Mouse (Mus musculus) embryonic facial prominence, embryonic 11.5 days (tissue): ENCODE measurements around the gene Ccl9. TPM values are rescaled to one million over a fixed set of nuclear protein-coding genes. Genes with fewer than 3 reads are reported as not detected.

ENCODE experiments used
- ATAC-seq: fragments of 200-750 bp; cut with Nextera tagmentation; replicated peaks from 2 replicates; pipeline ENCODE4 v1.8.0; 2017; ENCODE audit warnings: low read depth; ENCODE audit not compliant: insufficient number of reproducible peaks, low FRiP score, low TSS enrichment
- DNase-seq: peaks from one replicate; pipeline ENCODE4 v3.0.0-alpha.2; 2015; ENCODE audit warnings: low spot score
- H3K27ac ChIP-seq: fragments of 300-500 bp; sonication (generic); replicated peaks from 2 replicates; pipeline ENCODE4 v1.5.1; 2014; ENCODE audit warnings: mild to moderate bottlenecking, low read depth, low read length, control low read depth
- H3K27me3 ChIP-seq: fragments of 300-500 bp; sonication (generic); 2 replicates; pipeline ENCODE4 v1.6.1; 2014; ENCODE audit warnings: mild to moderate bottlenecking, low read length, moderate library complexity, mixed read lengths; ENCODE audit not compliant: control insufficient read depth, insufficient read depth
- H3K36me3 ChIP-seq: fragments of 300-500 bp; sonication (generic); replicated peaks from 2 replicates; pipeline ENCODE4 v1.6.1; 2014; ENCODE audit warnings: low read depth, mild to moderate bottlenecking, low read length, moderate library complexity, mixed read lengths; ENCODE audit not compliant: control insufficient read depth, insufficient read depth
- H3K4me1 ChIP-seq: fragments of 300-500 bp; sonication (generic); 2 replicates; pipeline ENCODE4 v1.6.1; 2014; ENCODE audit warnings: low read length, mixed read lengths; ENCODE audit not compliant: control insufficient read depth, insufficient read depth
- H3K4me2 ChIP-seq: fragments of 300-500 bp; sonication (generic); 2 replicates; pipeline ENCODE4 v1.6.1; 2014; ENCODE audit warnings: low read depth, mild to moderate bottlenecking, control low read depth, low read length, moderate library complexity
- H3K4me3 ChIP-seq: fragments of 300-500 bp; sonication (generic); 2 replicates; pipeline ENCODE4 v1.5.1; 2014; ENCODE audit warnings: low read depth, low read length, control low read depth
- H3K9ac ChIP-seq: fragments of 300-500 bp; sonication (generic); replicated peaks from 2 replicates; pipeline ENCODE4 v1.6.1; 2014; ENCODE audit warnings: mild to moderate bottlenecking, control low read depth, low read length
- H3K9me3 ChIP-seq: fragments of 300-500 bp; sonication (generic); replicated peaks from 2 replicates; pipeline ENCODE4 v1.6.1; 2016; ENCODE audit warnings: mild to moderate bottlenecking, low read length, inconsistent platforms, mixed read lengths; ENCODE audit not compliant: control insufficient read depth
- WGBS: fragments of 180-500 bp; shearing (Covaris S2); extraction: QIAGEN DNeasy Blood & Tissue Kit; methylation state at CpG from one replicate; pipeline ENCODE4 v1.1.7; 2014; 5-methylcytosine and 5-hydroxymethylcytosine counted together
- polyA plus RNA-seq: library from polyadenylated mRNA; unstranded; fragments of >200 nt; fragmentation: Nextera tagmentation; extraction: Ambion mirVana; gene quantifications from 2 replicates; pipeline ENCODE4 v1.2.1, GENCODE M21; 2014

Gene Ccl9
- polyA plus RNA-seq, 1 experiment from 2014 or later = 1.2 TPM

DNA sequence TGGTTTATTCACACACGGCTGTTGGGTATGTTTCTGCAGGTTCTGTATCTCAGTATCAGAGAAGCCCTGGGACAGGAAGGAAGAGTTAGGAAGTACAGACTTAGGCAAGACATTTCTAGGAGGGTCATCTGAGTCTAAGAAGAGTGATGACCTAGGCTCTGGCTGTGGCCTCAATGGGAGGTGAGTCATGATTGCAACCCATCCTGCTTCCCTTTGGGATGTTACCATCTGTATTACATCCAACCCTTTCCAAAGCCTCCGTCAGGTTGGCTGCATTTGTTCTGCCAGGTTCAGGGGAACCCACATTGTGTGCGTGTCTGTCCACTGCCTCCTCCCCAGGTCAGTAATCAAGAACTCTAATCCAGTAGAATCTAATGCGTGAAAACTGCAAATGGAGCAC lies 26.3 kb upstream of the Ccl9 start:
- no peaks in the 10 kb centered on the region for H3K9me3 ChIP-seq
- H3K4me3 ChIP-seq = no peak overlapping the region
- no peak overlapping the region for H3K9ac ChIP-seq
- no peak overlapping the region for H3K4me2 ChIP-seq
- no peaks in the 10 kb centered on the region for H3K36me3 ChIP-seq
- no peaks in the 10 kb centered on the region for H3K4me1 ChIP-seq
- H3K27ac ChIP-seq = no peak overlapping the region
- 81% methylated on average over 4 of the region's 4 CpGs for WGBS
- no peak for ATAC-seq
- DNase-seq = no peak
- no peaks in the 10 kb centered on the region for H3K27me3 ChIP-seq

DNA sequence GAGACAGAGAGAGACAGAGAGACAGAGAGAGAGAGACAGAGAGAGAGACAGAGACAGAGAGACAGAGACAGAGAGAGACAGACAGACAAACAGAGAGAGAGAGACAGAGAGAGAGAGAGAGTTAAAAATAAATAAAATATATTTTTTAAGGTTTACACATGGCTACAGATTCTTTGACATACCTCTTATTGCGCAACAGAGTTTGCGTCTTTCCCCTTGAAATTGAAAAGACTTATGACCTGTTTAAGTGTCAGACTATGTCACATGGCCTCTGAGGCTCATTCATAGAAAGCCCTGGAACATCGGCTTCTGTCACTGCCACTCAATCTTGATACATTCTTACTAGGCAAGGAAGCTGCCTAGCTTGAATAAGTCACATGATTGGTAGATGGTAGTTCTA lies 25.0 kb upstream of the Ccl9 start:
- no peaks in the 10 kb centered on the region for H3K36me3 ChIP-seq
- no peak for ATAC-seq

DNA sequence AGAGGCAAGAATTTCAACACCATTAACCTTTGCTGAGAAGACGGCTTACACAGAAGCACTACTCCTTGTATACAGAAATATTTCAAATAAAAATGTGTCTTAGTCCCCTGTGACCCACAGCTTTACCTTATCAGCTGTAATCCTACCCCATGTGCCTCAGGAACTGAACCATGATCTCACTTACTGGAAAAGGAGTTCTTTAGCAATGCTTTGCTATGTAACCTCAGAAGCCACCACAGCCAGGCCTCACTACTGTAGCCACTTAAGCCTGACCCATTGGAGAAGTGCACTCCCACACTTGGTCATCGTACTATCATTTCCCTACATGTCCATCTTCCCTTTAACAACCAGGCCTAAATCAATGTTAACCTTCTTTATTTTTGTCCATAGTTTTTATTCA lies 22.1 kb upstream of the Ccl9 start:
- Histone ChIP-seq H3K27ac (no peak overlapping the region), H3K36me3 (no peaks in the 10 kb centered on the region), H3K9me3 (no peaks in the 10 kb centered on the region), H3K9ac (no peak overlapping the region), H3K27me3 (no peaks in the 10 kb centered on the region), H3K4me2 (no peak overlapping the region), H3K4me1 (no peaks in the 10 kb centered on the region), H3K4me3 (no peak overlapping the region)
- DNase-seq (no peak), ATAC-seq (no peak)
- WGBS = 87% methylated on average over 2 of the region's 2 CpGs

More for the DNA sequence above, 25.0 kb upstream of the Ccl9 start:
- Histone ChIP-seq H3K4me2 (no peak overlapping the region), H3K4me3 (no peak overlapping the region), H3K4me1 (no peaks in the 10 kb centered on the region), H3K27ac (no peak overlapping the region), H3K9me3 (no peaks in the 10 kb centered on the region), H3K27me3 (no peaks in the 10 kb centered on the region), H3K9ac (no peak overlapping the region)
- WGBS = 92% methylated on average over 3 of the region's 3 CpGs
- no peak for DNase-seq

- Histone ChIP-seq H3K4me1 (no peaks in the 10 kb centered on the region), H3K36me3 (no peaks in the 10 kb centered on the region), H3K4me2 (no peak overlapping the region), H3K27ac (no peak overlapping the region), H3K9ac (no peak overlapping the region), H3K4me3 (no peak overlapping the region), H3K9me3 (no peaks in the 10 kb centered on the region), H3K27me3 (no peaks in the 10 kb centered on the region)
- DNase-seq (no peak), ATAC-seq (no peak)
- 89% methylated on average over 3 of the region's 3 CpGs for WGBS
Measured at GRCm38 (mm10) chr11:83598991-83599390, 20.6 kb upstream of the Ccl9 start.

- H3K4me2 ChIP-seq = no peak overlapping the region
- H3K4me3 ChIP-seq = no peak overlapping the region
- 78% methylated on average over 3 of the region's 3 CpGs for WGBS
- H3K4me1 ChIP-seq = no peaks in the 10 kb centered on the region
- H3K9ac ChIP-seq = no peak overlapping the region
- H3K36me3 ChIP-seq = no peaks in the 10 kb centered on the region
- no peaks in the 10 kb centered on the region for H3K9me3 ChIP-seq
- no peaks in the 10 kb centered on the region for H3K27me3 ChIP-seq
- ATAC-seq = no peak
- no peak overlapping the region for H3K27ac ChIP-seq
- peak; percentile 4 for DNase-seq
Measured at GRCm38 (mm10) chr11:83598207-83598837, 19.9 kb upstream of the Ccl9 start.

- DNase-seq (no peak), ATAC-seq (no peak)
- 86% methylated on average over 7 of the region's 7 CpGs for WGBS
- Histone ChIP-seq H3K4me1 (no peaks in the 10 kb centered on the region), H3K27ac (no peak overlapping the region), H3K27me3 (no peaks in the 10 kb centered on the region), H3K4me2 (no peak overlapping the region), H3K9ac (no peak overlapping the region), H3K36me3 (no peaks in the 10 kb centered on the region), H3K9me3 (no peaks in the 10 kb centered on the region), H3K4me3 (no peak overlapping the region)
Measured at GRCm38 (mm10) chr11:83597796-83598195, 19.4 kb upstream of the Ccl9 start.

DNA sequence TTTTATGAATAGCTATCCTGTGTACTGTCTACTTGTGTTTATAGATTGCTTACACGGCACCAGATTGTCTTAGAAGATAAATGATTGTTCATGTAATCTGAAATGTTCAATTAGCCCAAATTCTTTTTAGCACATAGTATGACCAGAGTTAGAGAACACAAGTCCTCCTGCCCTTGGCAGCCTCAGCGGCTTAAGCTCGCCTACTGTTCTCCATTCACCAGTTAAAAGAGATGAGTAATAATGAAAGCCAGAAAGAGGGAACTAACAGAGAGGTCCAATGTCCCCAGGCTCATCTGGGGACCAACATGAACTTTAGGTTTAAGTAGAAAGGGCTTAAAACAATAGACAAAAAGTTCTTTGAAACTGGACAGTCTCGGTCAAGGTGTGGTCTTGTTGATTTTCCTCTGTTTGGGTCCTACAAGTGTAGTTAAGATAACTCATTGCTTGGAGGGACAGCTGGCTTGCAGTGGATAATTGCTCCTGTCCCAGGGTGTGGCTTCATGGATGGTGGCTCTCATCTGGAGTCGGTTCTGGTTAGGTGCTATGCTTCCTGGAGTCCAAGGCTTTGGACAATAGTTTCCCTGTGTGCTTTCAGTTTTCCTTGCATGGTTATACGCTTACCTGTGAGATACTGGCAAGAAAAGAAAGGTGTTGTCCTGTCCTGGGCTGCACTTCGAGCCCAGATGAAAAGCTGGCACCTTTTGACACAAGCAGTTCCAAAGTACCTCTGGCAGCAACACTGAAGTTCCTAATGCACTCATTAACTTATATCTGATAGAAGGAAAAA lies 17.4 kb upstream of the Ccl9 start:
- no peaks in the 10 kb centered on the region for H3K4me1 ChIP-seq
- no peak overlapping the region for H3K4me3 ChIP-seq
- ATAC-seq = no peak
- no peak for DNase-seq
- H3K9me3 ChIP-seq = no peaks in the 10 kb centered on the region
- no peak overlapping the region for H3K27ac ChIP-seq
- H3K4me2 ChIP-seq = no peak overlapping the region
- H3K36me3 ChIP-seq = no peaks in the 10 kb centered on the region
- H3K27me3 ChIP-seq = no peaks in the 10 kb centered on the region
- 69% methylated on average over 7 of the region's 7 CpGs for WGBS
- no peak overlapping the region for H3K9ac ChIP-seq

DNA sequence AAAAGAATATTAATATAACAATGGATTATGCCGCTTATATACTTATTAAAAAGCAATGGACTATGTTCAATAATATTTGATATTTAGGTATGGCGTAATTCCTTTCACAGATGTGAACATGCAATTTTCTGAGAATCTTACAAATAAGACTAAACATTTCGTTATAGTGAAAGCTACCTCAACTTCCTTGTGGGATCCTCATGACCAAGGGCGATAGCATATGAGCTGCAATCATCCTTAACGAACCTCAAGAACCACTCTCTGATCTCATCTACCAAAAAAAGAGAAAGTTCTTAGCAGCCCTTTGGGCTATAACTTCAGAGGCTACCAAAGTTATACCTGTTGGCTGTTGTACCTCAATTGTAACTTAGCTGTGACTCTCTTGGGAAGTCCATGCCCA lies 15.0 kb upstream of the Ccl9 start:
- no peak overlapping the region for H3K27ac ChIP-seq
- no peaks in the 10 kb centered on the region for H3K4me1 ChIP-seq
- H3K27me3 ChIP-seq = no peaks in the 10 kb centered on the region
- no peak overlapping the region for H3K9ac ChIP-seq
- no peak for DNase-seq
- H3K4me3 ChIP-seq = no peak overlapping the region
- 90% methylated on average over 5 of the region's 5 CpGs for WGBS
- no peak for ATAC-seq
- no peaks in the 10 kb centered on the region for H3K9me3 ChIP-seq
- no peaks in the 10 kb centered on the region for H3K36me3 ChIP-seq
- no peak overlapping the region for H3K4me2 ChIP-seq
